Mouse (Mus musculus) kidney, postnatal 14 days (tissue): Measurements from ENCODE around the gene Ppm1h.
A peak's percentile ranks its signal among the peaks of the same experiment; 100 is the strongest.

Experiments used
- DNase-seq: peaks from one replicate; pipeline ENCODE4 v3.0.0; 2022; ENCODE audit warnings: mixed read lengths

Ppm1h gene

DNA sequence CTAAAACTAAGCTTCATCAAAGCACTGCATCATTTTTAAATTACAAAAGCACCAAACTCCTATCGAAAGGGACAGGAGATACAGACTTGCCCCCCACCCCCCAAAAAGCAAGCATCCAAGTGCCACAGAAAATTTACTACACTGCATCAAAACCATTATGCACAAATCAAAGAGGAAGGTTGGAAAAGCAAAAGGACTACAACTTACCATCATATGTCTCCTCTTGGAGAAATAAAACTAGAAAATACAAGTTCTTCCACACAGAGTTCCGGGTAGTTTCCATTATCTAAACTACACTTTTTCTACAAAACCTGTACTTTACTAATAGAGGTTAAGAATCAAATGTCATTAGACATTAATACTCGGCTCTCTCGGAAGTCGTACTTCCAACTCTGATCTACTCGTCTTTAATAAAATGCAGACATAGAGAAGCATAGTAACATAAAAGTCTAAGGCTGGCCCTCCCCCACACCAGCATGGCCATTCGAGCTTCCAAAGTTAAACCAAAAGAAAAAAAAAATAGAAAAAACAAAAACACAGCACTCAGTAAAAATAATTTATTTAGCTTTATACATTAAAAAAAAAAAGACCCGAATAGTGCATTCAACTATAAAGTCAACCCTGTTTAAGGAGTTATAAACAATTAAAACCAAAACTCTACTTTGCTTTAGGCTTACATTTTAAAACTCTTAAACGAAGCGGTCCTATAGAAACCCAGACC lies 306.1 kb downstream of the Ppm1h start:
- DNase-seq: no peak

DNA sequence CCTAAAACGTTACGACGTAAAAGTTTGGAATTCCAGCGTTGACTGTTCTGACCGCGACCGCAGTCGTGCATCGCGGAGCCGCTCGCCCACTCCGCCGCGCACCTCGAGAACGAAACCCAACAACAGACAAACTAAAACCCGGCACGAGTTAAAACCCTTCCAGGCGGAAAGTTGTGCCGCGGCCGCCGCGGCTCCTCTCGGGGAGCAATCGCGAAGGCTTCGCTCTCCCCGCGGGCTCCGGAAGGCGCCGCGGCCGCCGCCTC lies 306.6 kb downstream of the Ppm1h start:
- DNase-seq: peak; percentile 57

GRCm38 (mm10) chr10:122985515-122986319 lies 307.2 kb downstream of the Ppm1h start:
- DNase-seq: peak; percentile 91

GRCm38 (mm10) chr10:122986320-122987225 lies 308.0 kb downstream of the Ppm1h start:
- DNase-seq: peak; percentile 88

DNA sequence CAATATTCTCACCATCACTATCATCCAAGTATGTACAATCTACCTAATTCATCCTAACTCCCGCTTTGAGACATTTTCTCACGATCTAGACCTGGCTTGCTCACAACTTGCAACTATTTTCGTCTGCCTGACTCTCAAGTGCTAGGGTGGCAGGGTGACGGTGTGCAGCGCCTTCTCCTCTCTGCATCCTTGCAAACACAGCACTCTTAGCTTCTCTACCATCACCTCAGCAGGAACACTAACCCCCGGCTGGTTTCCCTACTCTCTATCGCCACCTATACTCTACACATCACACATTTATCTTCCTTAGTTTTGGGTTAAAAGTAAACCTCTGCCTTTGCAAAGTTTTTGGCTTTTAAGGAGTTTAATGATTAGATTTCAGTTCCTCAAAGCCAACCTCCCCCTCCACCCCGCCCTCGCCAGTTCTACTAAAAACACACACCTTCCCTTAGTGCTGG lies 309.1 kb downstream of the Ppm1h start:
- peak; percentile 64 for DNase-seq

GRCm38 (mm10) chr10:122988372-122988771 lies 309.8 kb downstream of the Ppm1h start:
- no peak for DNase-seq

DNA sequence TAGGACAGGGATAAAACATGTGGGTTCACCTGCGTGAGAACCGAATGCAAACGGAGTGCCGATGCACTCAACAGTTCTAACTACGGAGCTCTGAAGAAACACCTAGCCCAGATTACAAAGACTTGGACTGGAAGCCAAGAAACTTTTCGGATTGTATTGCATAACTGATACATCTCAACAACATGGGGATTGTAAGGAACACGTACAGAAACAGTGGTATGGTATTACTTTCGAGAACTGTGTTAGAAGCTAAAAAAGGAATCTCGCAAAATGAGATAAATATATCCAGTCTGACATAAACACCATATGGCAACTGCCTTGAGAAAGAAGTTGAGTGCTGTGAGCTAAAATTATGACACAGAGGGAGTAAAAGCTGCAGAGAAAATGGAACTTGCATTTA lies 311.4 kb downstream of the Ppm1h start:
- DNase-seq: no peak

GRCm38 (mm10) chr10:122990606-122991005 lies 312.0 kb downstream of the Ppm1h start:
- DNase-seq: no peak

DNA sequence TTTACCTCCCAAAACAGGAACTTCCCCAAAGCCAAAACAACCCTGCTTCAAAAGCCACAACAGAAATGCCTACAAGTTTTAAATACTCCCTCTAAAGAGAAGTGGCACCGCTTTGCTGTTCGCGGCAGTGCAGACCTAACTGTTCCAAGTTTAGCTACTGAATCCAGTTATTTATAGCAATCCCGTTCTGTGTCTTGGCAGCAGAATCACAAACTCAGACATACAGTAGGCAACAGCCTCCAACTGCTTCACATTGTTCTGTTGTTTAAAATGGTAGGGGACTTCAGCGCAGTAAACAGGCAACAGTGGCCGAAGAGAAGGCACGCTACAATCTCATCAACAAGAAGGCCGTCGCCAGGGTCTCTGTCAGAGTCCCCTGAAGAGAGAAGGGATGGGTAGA lies 312.5 kb downstream of the Ppm1h start:
- no peak for DNase-seq

DNA sequence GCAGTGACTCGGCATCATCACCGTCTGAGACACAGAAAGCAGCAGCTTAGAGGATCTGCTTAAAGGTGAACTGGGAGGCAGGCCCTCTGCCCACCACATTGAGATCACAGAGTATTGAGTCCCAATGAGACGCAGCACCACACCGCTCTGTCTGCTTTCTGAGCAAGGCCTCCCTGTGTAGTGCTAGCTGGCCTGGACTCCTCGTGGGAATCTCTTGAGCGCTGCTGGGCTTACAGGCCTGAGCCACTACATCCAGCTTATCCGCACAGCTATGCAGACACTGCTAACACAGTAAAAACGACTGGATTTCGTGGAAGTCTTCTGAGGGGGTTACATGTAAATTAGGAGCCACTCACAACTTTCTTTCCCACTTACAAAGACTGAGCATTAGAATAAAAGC lies 313.1 kb downstream of the Ppm1h start:
- DNase-seq: no peak

DNA sequence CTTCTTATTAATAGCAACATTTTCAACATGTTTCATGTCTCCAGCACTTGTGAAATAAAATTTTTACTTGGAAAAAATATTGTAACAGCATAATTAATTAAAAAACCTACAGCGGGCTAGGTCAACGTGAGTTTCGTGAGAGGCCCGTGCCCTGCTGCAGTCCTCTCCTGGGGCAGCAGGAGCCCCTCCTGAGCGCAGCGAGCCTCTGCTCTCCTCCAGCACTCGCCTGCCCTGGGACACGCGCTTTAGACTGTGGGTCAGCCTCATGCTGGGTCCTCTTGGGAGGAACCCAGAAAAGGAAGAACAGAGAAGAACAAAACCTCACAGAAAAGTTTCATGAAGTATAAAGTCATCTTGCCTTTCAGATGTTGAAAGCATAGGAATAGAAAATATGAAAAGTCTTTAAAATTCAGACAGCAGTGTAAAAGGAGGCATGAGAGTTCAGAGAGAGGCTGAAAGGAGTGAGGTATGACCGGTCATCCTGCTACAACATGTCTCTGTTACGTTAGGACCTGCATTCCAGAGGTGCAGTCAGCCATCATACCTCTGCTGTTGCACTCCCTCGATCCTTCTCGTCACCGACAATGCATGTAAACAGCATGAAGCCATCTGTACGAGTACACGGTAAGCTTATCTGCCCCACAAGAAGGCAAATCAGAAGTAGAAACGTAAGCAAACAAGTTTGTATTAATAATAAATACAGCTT lies 316.0 kb downstream of the Ppm1h start:
- peak; percentile 32 for DNase-seq
